Mouse (Mus musculus) stomach, embryonic 16.5 days (tissue): ENCODE results near the gene Ryr1. TPM values are rescaled to one million over a fixed set of nuclear protein-coding genes. Genes with fewer than 3 reads are reported as not detected.
A peak's percentile ranks its signal among the peaks of the same experiment; 100 is the strongest.

Source experiments
- ATAC-seq: fragments of 200-750 bp; cut with Nextera tagmentation; 2 replicates; pipeline ENCODE4 v1.8.0; 2017; ENCODE audit warnings: moderate number of reproducible peaks, moderate TSS enrichment; ENCODE audit not compliant: insufficient read depth, low FRiP score
- H3K27ac ChIP-seq: fragments of 300-500 bp; sonication (generic); 2 replicates; pipeline ENCODE4 v1.5.1; 2014; ENCODE audit warnings: low read length
- H3K27me3 ChIP-seq: fragments of 300-500 bp; sonication (generic); 2 replicates; pipeline ENCODE4 v1.6.1; 2014; ENCODE audit warnings: low read length, control low read depth, mixed read lengths; ENCODE audit not compliant: control insufficient read depth, insufficient read depth
- H3K36me3 ChIP-seq: fragments of 300-500 bp; sonication (generic); 2 replicates; pipeline ENCODE4 v1.6.1; 2014; ENCODE audit warnings: low read length; ENCODE audit not compliant: control insufficient read depth, insufficient read depth
- H3K4me1 ChIP-seq: fragments of 300-500 bp; sonication (generic); 2 replicates; pipeline ENCODE4 v1.6.1; 2014; ENCODE audit warnings: low read length, control low read depth, mixed read lengths; ENCODE audit not compliant: control insufficient read depth, insufficient read depth
- H3K4me2 ChIP-seq: fragments of 300-500 bp; sonication (generic); 2 replicates; pipeline ENCODE4 v1.6.1; 2014; ENCODE audit warnings: low read depth, low read length, mixed read lengths
- H3K4me3 ChIP-seq: fragments of 300-500 bp; sonication (generic); replicated peaks from 2 replicates; pipeline ENCODE4 v1.5.1; 2014; ENCODE audit warnings: mild to moderate bottlenecking, low read length
- H3K9ac ChIP-seq: fragments of 300-500 bp; sonication (generic); 2 replicates; pipeline ENCODE4 v1.6.1; 2014; ENCODE audit warnings: low read length
- H3K9me3 ChIP-seq: fragments of 300-500 bp; sonication (generic); replicated peaks from 2 replicates; pipeline ENCODE4 v1.6.1; 2016; ENCODE audit warnings: low read length, control low read depth; ENCODE audit not compliant: control insufficient read depth
- WGBS: fragments of 180-500 bp; shearing (Covaris S2); extraction: QIAGEN DNeasy Blood & Tissue Kit; methylation state at CpG from one replicate; pipeline ENCODE4 v1.1.7; 2014; 5-methylcytosine and 5-hydroxymethylcytosine counted together
- polyA plus RNA-seq: library from polyadenylated mRNA; unstranded; fragments of >200 nt; fragmentation: Nextera tagmentation; extraction: Ambion mirVana; gene quantifications from 2 replicates; pipeline ENCODE4 v1.2.1, GENCODE M21; 2015

Gene Ryr1
- polyA plus RNA-seq, 1 experiment from 2014 or later, result 2.6 TPM

DNA sequence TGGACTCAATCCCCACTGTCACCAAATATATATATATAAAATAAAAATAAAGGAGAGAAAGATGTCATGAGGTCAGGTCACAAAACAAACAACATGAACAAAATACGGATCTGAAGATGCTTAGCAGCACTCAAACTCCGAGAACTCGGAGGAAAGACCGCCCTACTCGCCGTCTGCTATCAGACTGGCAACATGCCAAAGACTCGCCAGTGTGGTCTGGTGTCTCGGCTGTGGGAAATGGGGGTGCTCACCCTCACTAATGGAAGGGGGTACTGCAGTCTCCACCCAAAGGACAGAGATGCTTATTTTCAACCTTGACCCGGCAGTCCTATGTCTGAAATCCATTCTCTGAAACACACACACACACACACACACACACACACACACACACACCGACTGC lies 93.3 kb downstream of the Ryr1 start:
- Histone ChIP-seq H3K36me3 (no peaks in the 10 kb centered on the region), H3K27me3 (no peaks in the 10 kb centered on the region), H3K4me3 (no peak overlapping the region), H3K4me1 (no peaks in the 10 kb centered on the region), H3K9me3 (no peaks in the 10 kb centered on the region), H3K9ac (no peak overlapping the region), H3K4me2 (no peak overlapping the region), H3K27ac (no peak overlapping the region)
- WGBS, result 60% methylated on average over 10 of the region's 10 CpGs
- ATAC-seq, result no peak

DNA sequence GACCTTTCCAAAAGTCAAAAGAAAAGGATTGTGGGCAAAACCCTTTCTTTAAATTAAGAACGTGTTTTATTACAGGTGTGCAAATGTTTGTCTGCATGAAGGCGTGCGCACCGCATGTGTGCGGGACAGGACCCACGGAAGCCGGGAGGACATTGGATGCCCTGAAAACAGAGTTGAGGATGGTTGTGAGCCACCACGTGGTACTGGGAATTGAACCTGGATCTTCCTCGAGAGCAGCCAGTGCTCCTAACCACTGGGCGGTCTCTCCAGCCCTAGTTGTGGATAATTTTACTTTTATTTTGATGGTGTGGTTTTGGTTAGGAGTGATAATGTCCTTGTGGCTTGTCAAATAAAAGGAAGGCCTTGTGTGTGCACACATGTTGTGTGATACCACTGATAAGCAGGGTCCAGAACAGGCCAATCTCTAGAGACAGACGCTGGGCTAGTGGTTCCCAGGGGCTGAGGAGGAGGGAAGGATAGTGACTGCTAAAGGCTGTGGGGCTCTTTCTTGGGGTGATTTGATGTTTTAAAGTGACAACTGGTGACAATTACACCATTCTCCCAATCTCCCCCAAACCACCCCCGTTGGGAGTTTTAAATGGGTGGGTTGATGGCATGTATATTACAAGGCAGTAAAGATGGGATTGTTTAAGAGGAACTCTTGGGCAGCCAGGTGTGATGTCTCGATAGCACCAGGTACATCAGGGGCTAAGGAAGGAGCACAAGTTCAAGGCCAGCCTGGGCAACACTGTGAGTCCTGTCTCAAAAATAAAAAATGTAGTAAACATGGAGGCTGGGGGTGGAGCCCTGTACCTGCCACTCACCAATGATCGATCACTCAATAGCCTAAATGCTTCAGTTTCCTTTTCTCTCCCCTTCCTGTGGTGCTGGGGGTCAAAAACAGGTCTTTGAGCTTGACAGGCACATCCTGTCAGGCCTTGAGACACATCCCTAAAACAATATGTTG lies 95.0 kb downstream of the Ryr1 start:
- no peak for ATAC-seq
- H3K4me2 ChIP-seq, result no peak overlapping the region
- H3K9ac ChIP-seq, result no peak overlapping the region
- no peaks in the 10 kb centered on the region for H3K4me1 ChIP-seq
- H3K9me3 ChIP-seq, result no peaks in the 10 kb centered on the region
- no peaks in the 10 kb centered on the region for H3K27me3 ChIP-seq
- no peak overlapping the region for H3K27ac ChIP-seq
- no peaks in the 10 kb centered on the region for H3K36me3 ChIP-seq
- WGBS, result 84% methylated on average over 14 of the region's 14 CpGs
- H3K4me3 ChIP-seq, result no peak overlapping the region

- ATAC-seq, result no peak
- H3K27ac ChIP-seq, result no peak overlapping the region
- 78% methylated on average over 6 of the region's 6 CpGs for WGBS
Measured at GRCm38 (mm10) chr7:29028761-29029160, 96.2 kb downstream of the Ryr1 start.

DNA sequence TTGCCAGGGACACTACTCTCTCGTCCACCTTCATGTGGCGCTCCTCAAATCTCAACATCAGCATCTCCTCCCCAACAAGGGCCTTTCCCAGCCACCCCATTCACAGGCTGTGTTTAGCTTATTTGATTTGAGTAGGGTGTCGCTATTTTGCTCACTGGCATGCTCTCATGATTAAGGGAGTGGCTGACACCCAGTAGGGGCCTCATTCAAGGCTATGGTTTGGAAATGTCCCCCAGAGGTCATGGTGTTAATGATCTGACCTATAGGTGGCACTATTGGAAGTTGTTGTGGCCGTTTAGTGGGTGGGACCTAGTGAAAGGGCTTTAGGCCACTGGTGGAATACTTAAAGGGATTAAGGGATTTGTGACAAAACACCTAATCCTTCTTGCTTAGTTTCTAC lies 98.2 kb downstream of the Ryr1 start:
- Histone ChIP-seq H3K27ac (no peak overlapping the region), H3K9me3 (no peaks in the 10 kb centered on the region), H3K4me1 (no peaks in the 10 kb centered on the region), H3K4me3 (no peak overlapping the region), H3K36me3 (no peaks in the 10 kb centered on the region), H3K27me3 (no peaks in the 10 kb centered on the region), H3K4me2 (no peak overlapping the region), H3K9ac (no peak overlapping the region)
- ATAC-seq, result no peak
- WGBS, result 77% methylated on average over 4 of the region's 4 CpGs

More at GRCm38 (mm10) chr7:29028761-29029160, 96.2 kb downstream of the Ryr1 start:
- H3K4me2 ChIP-seq, result no peak overlapping the region
- H3K4me1 ChIP-seq, result no peaks in the 10 kb centered on the region
- no peaks in the 10 kb centered on the region for H3K9me3 ChIP-seq
- H3K4me3 ChIP-seq, result no peak overlapping the region
- H3K36me3 ChIP-seq, result no peaks in the 10 kb centered on the region
- H3K9ac ChIP-seq, result no peak overlapping the region
- no peaks in the 10 kb centered on the region for H3K27me3 ChIP-seq

- Histone ChIP-seq H3K9me3 (no peaks in the 10 kb centered on the region), H3K4me2 (no peak overlapping the region), H3K36me3 (no peaks in the 10 kb centered on the region), H3K9ac (no peak overlapping the region), H3K4me3 (no peak overlapping the region), H3K27ac (no peak overlapping the region), H3K27me3 (no peaks in the 10 kb centered on the region), H3K4me1 (no peaks in the 10 kb centered on the region)
- WGBS, result 89% methylated on average over 5 of the region's 5 CpGs
- ATAC-seq, result no peak
Measured at GRCm38 (mm10) chr7:29026195-29026594, 98.8 kb downstream of the Ryr1 start.

- Histone ChIP-seq H3K27me3 (peaks cover 3% of the 10 kb centered on the region), H3K27ac (no peak overlapping the region), H3K4me3 (no peak overlapping the region), H3K36me3 (no peaks in the 10 kb centered on the region), H3K4me1 (no peaks in the 10 kb centered on the region), H3K4me2 (no peak overlapping the region), H3K9me3 (no peaks in the 10 kb centered on the region), H3K9ac (no peak overlapping the region)
- ATAC-seq, result no peak
- WGBS, result 70% methylated on average over 7 of the region's 7 CpGs
Measured at GRCm38 (mm10) chr7:29025566-29025965, 99.4 kb downstream of the Ryr1 start.

- no peaks in the 10 kb centered on the region for H3K9me3 ChIP-seq
- no peak overlapping the region for H3K9ac ChIP-seq
- H3K27ac ChIP-seq, result no peak overlapping the region
- WGBS, result 87% methylated on average over 8 of the region's 8 CpGs
- no peak overlapping the region for H3K4me2 ChIP-seq
- H3K36me3 ChIP-seq, result no peaks in the 10 kb centered on the region
- ATAC-seq, result no peak
- H3K27me3 ChIP-seq, result peaks cover 24% of the 10 kb centered on the region
- no peak overlapping the region for H3K4me3 ChIP-seq
- H3K4me1 ChIP-seq, result 0 out of 2 replicates have a peak, but pooled peaks cover 7% of the 10 kb centered on the region
Measured at GRCm38 (mm10) chr7:29023514-29023913, 101.5 kb downstream of the Ryr1 start.

- no peak for ATAC-seq
- Histone ChIP-seq H3K36me3 (no peaks in the 10 kb centered on the region), H3K4me1 (0 out of 2 replicates have a peak, but pooled peaks cover 7% of the 10 kb centered on the region), H3K9ac (no peak overlapping the region), H3K4me3 (no peak overlapping the region), H3K27me3 (peaks cover 32% of the 10 kb centered on the region), H3K4me2 (no peak overlapping the region), H3K27ac (no peak overlapping the region), H3K9me3 (no peaks in the 10 kb centered on the region)
- WGBS, result 87% methylated on average over 8 of the region's 8 CpGs
Measured at GRCm38 (mm10) chr7:29022479-29022878, 102.5 kb downstream of the Ryr1 start.

- ATAC-seq, result peak; percentile 14; the same call in 1 of the 2 replicates
- Histone ChIP-seq H3K36me3 (no peaks in the 10 kb centered on the region), H3K9ac (peak overlapping the region; percentile 51), H3K4me2 (peak overlapping the region; percentile 66), H3K27me3 (peaks cover 32% of the 10 kb centered on the region), H3K9me3 (no peaks in the 10 kb centered on the region), H3K27ac (no peak overlapping the region), H3K4me3 (peak overlapping the region; percentile 47), H3K4me1 (0 out of 2 replicates have a peak, but pooled peaks cover 7% of the 10 kb centered on the region)
- 3% methylated on average over 87 of the region's 88 CpGs for WGBS
Measured at GRCm38 (mm10) chr7:29019447-29020220, 105.3 kb downstream of the Ryr1 start.
